Mouse (Mus musculus): Measurements from ENCODE around the gene Raf1. TPM values are rescaled to one million over a fixed set of nuclear protein-coding genes. Genes with fewer than 3 reads are reported as not detected.

Gene Raf1
- polyA plus RNA-seq, 1 experiment from 2014 or later, result 67.4 TPM

GRCm38 (mm10) chr6:115701302-115701701, 24.9 kb upstream of the Raf1 start:
- no peak overlapping the region for H3K27ac ChIP-seq
- TF ChIP-seq CTCF (IDR thresholded peaks at IDR 0.05; ENCODE audit: low read depth), result peak; percentile 42
- H3K27me3 ChIP-seq (ENCODE audit: insufficient read depth, low read length), result no peaks in the 10 kb centered on the region
- no peaks in the 10 kb centered on the region for H3K36me3 ChIP-seq (ENCODE audit: insufficient read depth, low read length)
- ATAC-seq (replicated peaks; ENCODE audit: low FRiP score, low read depth) (no peak), DNase-seq (ENCODE audit: low spot score) (no peak)
- no peaks in the 10 kb centered on the region for H3K9me3 ChIP-seq (replicated peaks; ENCODE audit: low read length)
- no peaks in the 10 kb centered on the region for H3K4me1 ChIP-seq (replicated peaks; ENCODE audit: insufficient read depth, low read length)
- no peak overlapping the region for H3K4me2 ChIP-seq (ENCODE audit: low read length)
- H3K4me3 ChIP-seq (replicated peaks; ENCODE audit: low read depth, low read length), result no peak overlapping the region
- 65% methylated on average over 11 of the region's 11 CpGs for WGBS
- no peak overlapping the region for H3K9ac ChIP-seq (ENCODE audit: low read depth, low read length)

DNA sequence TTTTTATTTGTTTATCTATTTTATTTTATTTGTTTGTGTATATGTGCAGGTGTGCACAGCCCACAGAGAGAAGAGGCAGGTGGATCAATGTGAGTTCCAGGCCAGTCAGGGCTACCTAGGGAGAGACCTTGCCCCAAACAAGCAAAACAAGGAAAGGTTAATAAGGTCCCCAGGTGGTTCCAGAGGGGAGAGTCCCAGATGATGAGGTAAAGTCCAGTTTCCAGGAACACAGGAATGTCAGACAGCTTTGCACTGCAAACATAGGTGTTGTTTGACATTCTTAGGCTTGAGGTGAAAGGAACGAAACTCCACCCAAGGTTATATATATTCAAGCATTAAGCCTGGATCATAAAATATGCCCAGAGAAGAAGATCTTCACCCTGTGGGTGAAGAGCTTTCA, 24.3 kb upstream of the Raf1 start:
- Histone ChIP-seq H3K4me2 (ENCODE audit: low read length) (no peak overlapping the region), H3K9me3 (replicated peaks; ENCODE audit: low read length) (no peaks in the 10 kb centered on the region), H3K9ac (ENCODE audit: low read depth, low read length) (no peak overlapping the region), H3K4me1 (replicated peaks; ENCODE audit: insufficient read depth, low read length) (no peaks in the 10 kb centered on the region), H3K27me3 (ENCODE audit: insufficient read depth, low read length) (no peaks in the 10 kb centered on the region), H3K27ac (no peak overlapping the region), H3K36me3 (ENCODE audit: insufficient read depth, low read length) (no peaks in the 10 kb centered on the region), H3K4me3 (replicated peaks; ENCODE audit: low read depth, low read length) (no peak overlapping the region)
- no peak for TF ChIP-seq CTCF (IDR thresholded peaks at IDR 0.05; ENCODE audit: low read depth)
- no peak for DNase-seq (ENCODE audit: low spot score)
- WGBS, result 92% methylated on average over 1 of the region's 1 CpGs
- no peak for ATAC-seq (replicated peaks; ENCODE audit: low FRiP score, low read depth)

DNA sequence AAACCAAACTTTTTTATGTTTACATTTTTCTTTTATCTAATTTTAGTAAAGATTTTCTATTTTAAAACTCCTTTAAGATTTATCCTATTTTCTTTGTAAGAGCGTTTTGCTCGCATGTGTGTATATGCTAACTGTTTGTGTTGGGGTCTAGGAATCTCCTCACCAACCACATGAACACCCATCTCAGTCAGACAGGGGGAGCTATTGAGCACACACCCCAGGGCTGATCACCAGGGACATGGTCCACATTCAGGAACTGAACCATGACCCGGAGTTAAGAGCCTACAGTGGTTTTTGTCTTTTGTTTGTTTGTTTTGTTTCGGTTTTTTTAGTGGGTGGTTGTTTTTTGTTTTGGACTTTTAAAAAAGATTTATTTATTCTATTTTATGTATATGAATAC, 22.3 kb upstream of the Raf1 start:
- H3K27me3 ChIP-seq (ENCODE audit: insufficient read depth, low read length), result no peaks in the 10 kb centered on the region
- no peak overlapping the region for H3K4me3 ChIP-seq (replicated peaks; ENCODE audit: low read depth, low read length)
- 84% methylated on average over 4 of the region's 4 CpGs for WGBS

GRCm38 (mm10) chr6:115697739-115698558, 21.5 kb upstream of the Raf1 start:
- H3K27ac ChIP-seq, result no peak overlapping the region
- 80% methylated on average over 17 of the region's 17 CpGs for WGBS

More for the DNA sequence above, 22.3 kb upstream of the Raf1 start:
- DNase-seq (ENCODE audit: low spot score) (no peak), ATAC-seq (replicated peaks; ENCODE audit: low FRiP score, low read depth) (no peak)
- H3K4me2 ChIP-seq (ENCODE audit: low read length), result no peak overlapping the region
- H3K4me1 ChIP-seq (replicated peaks; ENCODE audit: insufficient read depth, low read length), result no peaks in the 10 kb centered on the region
- no peaks in the 10 kb centered on the region for H3K9me3 ChIP-seq (replicated peaks; ENCODE audit: low read length)
- H3K36me3 ChIP-seq (ENCODE audit: insufficient read depth, low read length), result no peaks in the 10 kb centered on the region
- TF ChIP-seq CTCF (IDR thresholded peaks at IDR 0.05; ENCODE audit: low read depth), result peak; percentile 55
- no peak overlapping the region for H3K9ac ChIP-seq (ENCODE audit: low read depth, low read length)
- H3K27ac ChIP-seq, result no peak overlapping the region

DNA sequence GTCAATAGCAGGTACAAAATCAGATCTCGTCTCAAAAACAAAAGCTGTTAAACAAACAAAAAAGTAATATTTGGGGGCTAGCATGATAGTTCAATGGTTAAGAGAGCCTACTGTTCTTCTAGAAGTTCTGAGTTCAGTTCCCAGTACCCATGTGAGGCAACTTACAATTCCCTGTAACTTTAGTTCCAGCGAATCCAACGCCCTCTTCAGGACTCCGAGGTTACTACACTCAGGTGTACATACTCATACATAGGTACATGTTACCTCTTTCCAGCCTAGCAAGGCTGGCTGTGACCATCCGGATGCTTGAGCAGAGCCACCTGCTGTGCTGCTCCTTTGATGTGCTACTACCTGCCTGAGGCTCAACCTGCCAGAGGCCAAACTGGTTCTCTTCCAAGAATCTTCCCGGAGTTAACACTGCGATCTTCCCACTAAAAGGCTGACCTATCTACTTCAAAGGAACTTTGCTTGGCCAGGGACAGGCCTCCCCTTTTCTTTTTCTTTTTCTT, 20.3 kb upstream of the Raf1 start:
- H3K4me3 ChIP-seq (replicated peaks; ENCODE audit: low read depth, low read length), result no peak overlapping the region
- no peak overlapping the region for H3K4me2 ChIP-seq (ENCODE audit: low read length)
- 91% methylated on average over 7 of the region's 7 CpGs for WGBS
- no peak for DNase-seq (ENCODE audit: low spot score)
- no peak overlapping the region for H3K27ac ChIP-seq
- no peak overlapping the region for H3K9ac ChIP-seq (ENCODE audit: low read depth, low read length)
- TF ChIP-seq CTCF (IDR thresholded peaks at IDR 0.05; ENCODE audit: low read depth), result no peak
- no peak for ATAC-seq (replicated peaks; ENCODE audit: low FRiP score, low read depth)
- H3K27me3 ChIP-seq (ENCODE audit: insufficient read depth, low read length), result no peaks in the 10 kb centered on the region
- no peaks in the 10 kb centered on the region for H3K9me3 ChIP-seq (replicated peaks; ENCODE audit: low read length)
- H3K36me3 ChIP-seq (ENCODE audit: insufficient read depth, low read length), result no peaks in the 10 kb centered on the region
- H3K4me1 ChIP-seq (replicated peaks; ENCODE audit: insufficient read depth, low read length), result no peaks in the 10 kb centered on the region

More at GRCm38 (mm10) chr6:115697739-115698558, 21.5 kb upstream of the Raf1 start:
- ATAC-seq (replicated peaks; ENCODE audit: low FRiP score, low read depth) (no peak), DNase-seq (ENCODE audit: low spot score) (no peak)
- Histone ChIP-seq H3K4me2 (ENCODE audit: low read length) (no peak overlapping the region), H3K9ac (ENCODE audit: low read depth, low read length) (no peak overlapping the region), H3K27me3 (ENCODE audit: insufficient read depth, low read length) (no peaks in the 10 kb centered on the region), H3K4me1 (replicated peaks; ENCODE audit: insufficient read depth, low read length) (no peaks in the 10 kb centered on the region), H3K4me3 (replicated peaks; ENCODE audit: low read depth, low read length) (no peak overlapping the region), H3K9me3 (replicated peaks; ENCODE audit: low read length) (no peaks in the 10 kb centered on the region), H3K36me3 (ENCODE audit: insufficient read depth, low read length) (no peaks in the 10 kb centered on the region)
- TF ChIP-seq CTCF (IDR thresholded peaks at IDR 0.05; ENCODE audit: low read depth), result no peak

- DNase-seq (ENCODE audit: low spot score) (no peak), ATAC-seq (replicated peaks; ENCODE audit: low FRiP score, low read depth) (no peak)
- H3K4me2 ChIP-seq (ENCODE audit: low read length), result no peak overlapping the region
- WGBS, result 40% methylated on average over 7 of the region's 7 CpGs
- no peaks in the 10 kb centered on the region for H3K36me3 ChIP-seq (ENCODE audit: insufficient read depth, low read length)
- H3K27me3 ChIP-seq (ENCODE audit: insufficient read depth, low read length), result no peaks in the 10 kb centered on the region
- H3K4me3 ChIP-seq (replicated peaks; ENCODE audit: low read depth, low read length), result no peak overlapping the region
- no peaks in the 10 kb centered on the region for H3K9me3 ChIP-seq (replicated peaks; ENCODE audit: low read length)
- H3K9ac ChIP-seq (ENCODE audit: low read depth, low read length), result no peak overlapping the region
- no peak overlapping the region for H3K27ac ChIP-seq
- no peaks in the 10 kb centered on the region for H3K4me1 ChIP-seq (replicated peaks; ENCODE audit: insufficient read depth, low read length)
- no peak for TF ChIP-seq CTCF (IDR thresholded peaks at IDR 0.05; ENCODE audit: low read depth)
Observed at GRCm38 (mm10) chr6:115695124-115695523, 18.7 kb upstream of the Raf1 start.

Data from kidney, postnatal 0 days (tissue).